Mouse (Mus musculus): Measurements from ENCODE around the gene Slc35d3. TPM values are rescaled to one million over a fixed set of nuclear protein-coding genes. Genes with fewer than 3 reads are reported as not detected.

Slc35d3 gene
- total and polyA plus RNA-seq, 2 experiments from 2014 or later, result 0.05 TPM; not detected in 1

DNA sequence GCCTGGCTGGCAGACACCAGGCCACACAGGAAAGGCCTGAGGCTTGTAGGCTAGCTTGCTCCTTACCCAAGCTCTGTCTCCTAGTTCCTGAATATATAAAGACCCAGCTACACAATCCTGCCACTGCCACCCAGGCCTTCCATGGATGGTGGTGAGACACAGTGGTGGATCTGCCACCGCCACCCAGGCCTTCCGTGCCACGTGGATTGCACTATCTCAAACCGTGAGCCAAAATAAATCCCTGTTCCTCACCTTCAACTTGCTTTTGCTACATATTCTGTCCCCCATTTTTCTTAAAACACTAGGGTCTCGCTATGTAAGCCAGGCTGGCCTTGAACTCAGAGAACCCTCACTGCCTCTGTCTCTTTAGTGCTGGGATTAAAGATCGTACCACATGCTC lies 17.0 kb downstream of the Slc35d3 start:
- Histone ChIP-seq H3K4me3 (ENCODE audit: low read depth, low read length) (no peak overlapping the region), H3K9me3 (replicated peaks; ENCODE audit: control insufficient read depth, low read length) (no peaks in the 10 kb centered on the region), H3K27me3 (ENCODE audit: control insufficient read depth, insufficient read depth, low read length) (no peaks in the 10 kb centered on the region), H3K9ac (replicated peaks; ENCODE audit: low read depth, low read length) (no peak overlapping the region), H3K36me3 (replicated peaks; ENCODE audit: control insufficient read depth, insufficient read depth, low read length) (no peaks in the 10 kb centered on the region), H3K4me1 (ENCODE audit: control insufficient read depth, insufficient read depth) (no peaks in the 10 kb centered on the region), H3K27ac (ENCODE audit: low read depth) (no peak overlapping the region), H3K4me2 (ENCODE audit: low read depth, low read length) (no peak overlapping the region)
- ATAC-seq (ENCODE audit: insufficient read depth, low read depth) (no peak), DNase-seq (ENCODE audit: low spot score) (no peak)
- 91% methylated on average over 6 of the region's 6 CpGs for WGBS
- TF ChIP-seq CTCF (IDR thresholded peaks at IDR 0.05; ENCODE audit: low read depth) (no peak), EP300 (IDR thresholded peaks at IDR 0.05; ENCODE audit: low read depth) (no peak)

DNA sequence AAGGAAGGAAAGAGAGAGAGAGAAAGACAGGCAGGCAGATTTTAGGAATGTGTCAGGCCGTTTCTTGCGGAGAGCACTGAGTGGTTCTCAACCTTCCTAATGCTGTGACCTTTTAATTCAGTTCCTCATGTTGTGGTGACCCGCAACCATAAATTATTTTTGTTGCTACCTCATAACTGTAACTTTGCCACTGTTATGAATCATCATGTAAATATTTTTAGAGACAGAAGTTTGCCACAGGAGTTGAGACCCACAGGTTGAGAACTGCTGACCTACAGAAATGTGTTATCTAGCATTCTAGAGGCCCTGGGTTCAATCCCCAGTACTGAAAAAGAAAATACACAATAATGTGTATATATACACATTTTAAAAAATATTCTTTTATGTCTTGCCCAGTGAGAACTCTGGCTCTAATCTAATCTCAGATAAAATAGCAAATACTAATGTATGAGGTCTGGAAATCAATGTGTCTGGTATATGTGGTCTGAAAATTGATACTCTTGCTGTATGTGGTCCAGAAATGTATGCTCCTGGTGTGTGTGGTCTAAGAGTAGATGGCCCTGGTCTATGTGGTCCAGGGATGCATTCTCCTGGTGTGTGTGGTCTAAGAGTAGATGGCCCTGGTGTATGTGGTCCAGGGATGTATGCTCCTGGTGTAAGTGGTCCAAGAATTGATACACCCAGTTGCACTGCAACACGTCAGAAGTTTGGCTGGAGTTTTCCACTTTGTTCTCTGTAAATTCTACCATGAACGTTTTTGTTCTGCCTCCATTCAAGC lies 20.0 kb downstream of the Slc35d3 start:
- H3K36me3 ChIP-seq (replicated peaks; ENCODE audit: control insufficient read depth, insufficient read depth, low read length), result no peaks in the 10 kb centered on the region
- no peaks in the 10 kb centered on the region for H3K9me3 ChIP-seq (replicated peaks; ENCODE audit: control insufficient read depth, low read length)
- no peaks in the 10 kb centered on the region for H3K27me3 ChIP-seq (ENCODE audit: control insufficient read depth, insufficient read depth, low read length)
- ATAC-seq (ENCODE audit: insufficient read depth, low read depth), result no peak
- DNase-seq (ENCODE audit: low spot score), result no peak
- WGBS, result 72% methylated on average over 5 of the region's 5 CpGs
- H3K9ac ChIP-seq (replicated peaks; ENCODE audit: low read depth, low read length), result no peak overlapping the region
- TF ChIP-seq EP300 (IDR thresholded peaks at IDR 0.05; ENCODE audit: low read depth), result no peak
- no peak for TF ChIP-seq CTCF (IDR thresholded peaks at IDR 0.05; ENCODE audit: low read depth)
- no peak overlapping the region for H3K27ac ChIP-seq (ENCODE audit: low read depth)
- H3K4me2 ChIP-seq (ENCODE audit: low read depth, low read length), result no peak overlapping the region
- no peak overlapping the region for H3K4me3 ChIP-seq (ENCODE audit: low read depth, low read length)
- no peaks in the 10 kb centered on the region for H3K4me1 ChIP-seq (ENCODE audit: control insufficient read depth, insufficient read depth)

DNA sequence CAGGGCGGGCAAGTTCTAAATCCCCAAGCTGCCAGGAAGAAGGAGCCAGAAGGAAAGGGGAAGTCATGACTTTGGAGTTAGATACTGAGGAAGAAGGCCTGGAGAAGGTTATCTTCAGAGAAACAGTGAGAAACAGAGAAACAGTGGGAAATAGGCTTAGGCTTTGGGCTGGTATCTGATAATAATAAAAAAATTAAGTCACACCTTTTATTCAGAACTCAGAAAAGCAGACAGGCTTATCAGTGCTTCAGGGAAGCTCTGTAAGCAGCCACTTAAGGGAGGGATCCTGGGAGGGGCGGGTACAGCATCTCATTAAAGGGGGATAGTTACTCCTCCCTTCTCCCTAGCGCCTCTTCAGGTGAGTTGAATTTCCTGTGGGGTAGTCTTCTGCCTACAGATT lies 30.3 kb downstream of the Slc35d3 start:
- H3K27me3 ChIP-seq (ENCODE audit: control insufficient read depth, insufficient read depth, low read length), result no peaks in the 10 kb centered on the region
- no peak overlapping the region for H3K4me2 ChIP-seq (ENCODE audit: low read depth, low read length)
- peaks cover 11% of the 10 kb centered on the region for H3K4me1 ChIP-seq (ENCODE audit: control insufficient read depth, insufficient read depth)
- no peak overlapping the region for H3K4me3 ChIP-seq (ENCODE audit: low read depth, low read length)
- no peak for TF ChIP-seq CTCF (IDR thresholded peaks at IDR 0.05; ENCODE audit: low read depth)
- TF ChIP-seq EP300 (IDR thresholded peaks at IDR 0.05; ENCODE audit: low read depth), result no peak
- no peaks in the 10 kb centered on the region for H3K36me3 ChIP-seq (replicated peaks; ENCODE audit: control insufficient read depth, insufficient read depth, low read length)
- no peaks in the 10 kb centered on the region for H3K9me3 ChIP-seq (replicated peaks; ENCODE audit: control insufficient read depth, low read length)
- 76% methylated on average over 3 of the region's 3 CpGs for WGBS
- no peak overlapping the region for H3K27ac ChIP-seq (ENCODE audit: low read depth)
- H3K9ac ChIP-seq (replicated peaks; ENCODE audit: low read depth, low read length), result no peak overlapping the region
- ATAC-seq (ENCODE audit: insufficient read depth, low read depth), result no peak
- DNase-seq (ENCODE audit: low spot score), result no peak

DNA sequence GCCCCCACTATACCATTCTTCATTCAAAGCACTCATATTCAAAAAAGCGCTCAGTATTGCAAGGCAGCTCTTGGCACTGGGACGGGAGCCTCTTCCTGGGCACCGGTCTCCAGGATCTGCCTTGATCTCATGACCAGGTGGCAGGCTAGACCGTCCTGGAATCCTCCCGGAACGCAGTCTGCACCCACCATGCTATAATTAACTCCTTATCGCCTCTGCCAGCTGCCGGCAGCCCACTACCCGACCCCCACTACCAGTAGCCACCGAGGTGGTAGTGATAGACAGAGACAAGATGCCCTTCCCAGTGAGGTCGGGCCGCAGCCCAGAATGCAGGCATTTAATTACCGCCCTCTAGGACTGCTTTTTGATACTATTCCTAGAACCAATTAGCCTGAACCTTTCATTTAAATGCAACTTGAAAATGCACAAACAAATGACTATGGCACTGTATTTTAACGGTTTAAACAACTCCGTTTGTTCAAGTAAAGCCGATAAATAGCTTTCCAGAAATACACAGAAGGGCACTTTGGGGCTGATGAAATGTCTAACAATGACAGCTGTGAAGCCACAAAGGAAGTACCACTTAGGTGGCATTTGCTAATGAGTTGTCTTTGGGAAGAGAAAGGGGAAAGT lies 32.4 kb downstream of the Slc35d3 start:
- ATAC-seq (ENCODE audit: insufficient read depth, low read depth), result peak; percentile 44; the same call in 1 of the 2 replicates
- Histone ChIP-seq H3K4me1 (ENCODE audit: control insufficient read depth, insufficient read depth) (peaks cover 25% of the 10 kb centered on the region), H3K9ac (replicated peaks; ENCODE audit: low read depth, low read length) (no peak overlapping the region), H3K27ac (ENCODE audit: low read depth) (no peak overlapping the region), H3K4me2 (ENCODE audit: low read depth, low read length) (no peak overlapping the region), H3K4me3 (ENCODE audit: low read depth, low read length) (no peak overlapping the region), H3K9me3 (replicated peaks; ENCODE audit: control insufficient read depth, low read length) (no peaks in the 10 kb centered on the region), H3K36me3 (replicated peaks; ENCODE audit: control insufficient read depth, insufficient read depth, low read length) (no peaks in the 10 kb centered on the region), H3K27me3 (ENCODE audit: control insufficient read depth, insufficient read depth, low read length) (no peaks in the 10 kb centered on the region)
- TF ChIP-seq EP300 (IDR thresholded peaks at IDR 0.05; ENCODE audit: low read depth) (no peak), CTCF (IDR thresholded peaks at IDR 0.05; ENCODE audit: low read depth) (no peak)
- 17% methylated on average over 16 of the region's 16 CpGs for WGBS
- DNase-seq (ENCODE audit: low spot score), result peak; percentile 25

DNA sequence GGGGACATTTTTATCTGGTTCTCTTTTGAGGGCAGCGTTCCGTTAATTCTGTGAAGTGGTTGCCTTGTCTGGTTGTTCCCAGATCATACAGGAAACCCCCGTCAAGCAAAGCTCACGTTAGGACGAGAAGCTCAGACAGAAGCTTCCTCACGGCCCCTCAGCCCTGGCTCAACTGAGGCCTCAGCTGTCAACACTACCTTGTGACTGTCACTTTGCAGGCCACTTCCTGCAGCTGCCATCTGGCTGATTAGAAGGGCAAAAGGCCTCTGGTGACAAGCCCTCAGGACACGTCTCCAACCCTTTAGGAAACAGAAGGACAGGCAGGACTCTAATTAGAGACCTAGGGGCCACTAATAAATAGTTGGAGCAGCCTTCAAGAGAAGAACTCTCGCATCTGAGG lies 35.9 kb downstream of the Slc35d3 start:
- DNase-seq (ENCODE audit: low spot score), result peak; percentile 52

More for the DNA sequence above, 35.9 kb downstream of the Slc35d3 start:
- Histone ChIP-seq H3K27me3 (ENCODE audit: control insufficient read depth, insufficient read depth, low read length) (no peaks in the 10 kb centered on the region), H3K9me3 (replicated peaks; ENCODE audit: control insufficient read depth, low read length) (no peaks in the 10 kb centered on the region), H3K4me3 (ENCODE audit: low read depth, low read length) (no peak overlapping the region), H3K4me1 (ENCODE audit: control insufficient read depth, insufficient read depth) (peaks cover 39% of the 10 kb centered on the region), H3K36me3 (replicated peaks; ENCODE audit: control insufficient read depth, insufficient read depth, low read length) (no peaks in the 10 kb centered on the region), H3K4me2 (ENCODE audit: low read depth, low read length) (no peak overlapping the region), H3K9ac (replicated peaks; ENCODE audit: low read depth, low read length) (no peak overlapping the region), H3K27ac (ENCODE audit: low read depth) (no peak overlapping the region)
- ATAC-seq (ENCODE audit: insufficient read depth, low read depth), result no peak; the same call in 1 of the 2 replicates
- no peak for TF ChIP-seq EP300 (IDR thresholded peaks at IDR 0.05; ENCODE audit: low read depth)
- no peak for TF ChIP-seq CTCF (IDR thresholded peaks at IDR 0.05; ENCODE audit: low read depth)
- WGBS, result 4% methylated on average over 8 of the region's 8 CpGs

Data from heart, postnatal 0 days (tissue).